Mouse (Mus musculus): ENCODE measurements around the gene P2rx4.

GRCm38 (mm10) chr5:122767283-122767682, 59.9 kb downstream of the P2rx4 start:
- TF ChIP-seq GATA1 (IDR thresholded peaks at IDR 0.05; ENCODE audit: low read length) (no peak), TAL1 (IDR thresholded peaks at IDR 0.05; ENCODE audit: low read length) (no peak)
